ENCODE assay signal across 10 mouse cellular contexts in the genomic region with DNA sequence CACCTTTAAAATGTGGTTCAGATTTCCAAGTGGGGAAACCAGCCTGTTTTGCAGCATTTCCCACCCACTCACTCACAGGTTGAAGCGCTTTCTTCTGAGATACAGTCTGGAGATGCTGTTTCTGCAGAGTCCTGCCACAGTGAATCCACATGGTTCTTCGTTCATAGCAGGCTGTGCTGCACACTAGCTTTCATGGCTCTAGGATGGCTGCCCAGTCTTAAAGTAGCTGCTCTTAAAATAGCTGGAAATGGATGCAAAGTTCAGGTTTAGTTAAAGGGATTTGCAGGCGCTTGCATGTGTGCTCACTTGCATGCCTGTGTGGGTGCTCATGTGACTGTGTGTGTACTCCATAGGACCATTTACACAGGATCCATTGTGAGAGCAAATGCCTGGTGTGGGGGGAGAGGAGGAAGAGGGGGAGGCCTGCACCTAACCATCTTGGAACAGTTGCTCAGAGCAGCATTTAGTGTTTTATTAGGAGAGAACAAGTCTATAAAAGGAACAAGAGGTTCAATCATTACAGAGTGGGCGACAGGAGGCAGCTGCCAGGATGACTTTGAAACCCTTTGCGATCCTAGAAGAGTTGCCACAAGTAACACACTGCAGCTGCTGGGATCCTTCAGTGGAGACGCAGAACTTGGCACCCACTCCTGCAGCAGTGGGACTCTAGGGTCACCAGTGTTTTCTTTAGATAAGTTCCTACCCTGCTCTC.
A peak's percentile ranks its signal among the peaks of the same experiment; 100 is the strongest.
DNase-seq lines count a peak whose midpoint lies in the region; ATAC-seq and TF ChIP-seq lines count a peak whose summit lies in the region.
"Had no signal": no experiment of that assay in that cellular context is flagged by ENCODE, and none has a peak within 500 bp of the region (broad histone marks: within the 10 kb centered on the region; RNA-seq: fewer than 3 reads in every experiment).

No protein-coding gene starts in this region.

- ATAC-seq in intestine, embryonic 15.5 days, result no peak
- no peak for ATAC-seq in intestine, embryonic 16.5 days
- ATAC-seq in hindbrain, postnatal 0 days, result no peak
- no peak for ATAC-seq in midbrain, embryonic 15.5 days (replicated peaks)
- no peak for ATAC-seq in megakaryocyte, adult 5-6 weeks (ENCODE audit: poor library complexity, severe bottlenecking)
- ATAC-seq: midbrain, embryonic 13.5 days had no signal

- H3K9ac ChIP-seq in intestine, embryonic 15.5 days, result no peak overlapping the region
- H3K9ac ChIP-seq in intestine, embryonic 16.5 days (ENCODE audit: low read depth, low read length), result no peak overlapping the region
- H3K9ac ChIP-seq in hindbrain, postnatal 0 days (replicated peaks; ENCODE audit: low read length), result no peak overlapping the region
- no peak overlapping the region for H3K9ac ChIP-seq in midbrain, embryonic 15.5 days
- H3K9ac ChIP-seq: midbrain, embryonic 13.5 days had no signal

- 48% methylated on average over 6 of the region's 6 CpGs for WGBS in intestine, embryonic 15.5 days
- WGBS in intestine, embryonic 16.5 days, result 45% methylated on average over 6 of the region's 6 CpGs
- 59% methylated on average over 6 of the region's 6 CpGs for WGBS in embryonic facial prominence, embryonic 10.5 days
- WGBS in hindbrain, postnatal 0 days, result 48% methylated on average over 6 of the region's 6 CpGs
- WGBS in midbrain, embryonic 15.5 days, result 57% methylated on average over 6 of the region's 6 CpGs

- 0 out of 2 replicates have a peak overlapping the region, but pooled peaks have one; percentile 48 for H3K27ac ChIP-seq in intestine, embryonic 15.5 days
- H3K27ac ChIP-seq in intestine, embryonic 16.5 days (ENCODE audit: low read length), result no peak overlapping the region
- H3K27ac ChIP-seq in embryonic facial prominence, embryonic 10.5 days (replicated peaks), result peak overlapping the region; percentile 27
- H3K27ac ChIP-seq in hindbrain, postnatal 0 days, result no peak overlapping the region
- no peak overlapping the region for H3K27ac ChIP-seq in midbrain, embryonic 15.5 days
- H3K27ac ChIP-seq: midbrain, embryonic 13.5 days had no signal

- H3K4me3 ChIP-seq in intestine, embryonic 15.5 days (replicated peaks), result no peak overlapping the region
- no peak overlapping the region for H3K4me3 ChIP-seq in intestine, embryonic 16.5 days (ENCODE audit: low read length)
- H3K4me3 ChIP-seq in embryonic facial prominence, embryonic 10.5 days, result no peak overlapping the region
- no peak overlapping the region for H3K4me3 ChIP-seq in hindbrain, postnatal 0 days (ENCODE audit: low read length)
- no peak overlapping the region for H3K4me3 ChIP-seq in midbrain, embryonic 15.5 days
- H3K4me3 ChIP-seq: midbrain, embryonic 13.5 days had no signal

- peaks cover 13% of the 10 kb centered on the region for H3K4me1 ChIP-seq in intestine, embryonic 15.5 days (replicated peaks)
- peaks cover 14% of the 10 kb centered on the region for H3K4me1 ChIP-seq in intestine, embryonic 16.5 days (ENCODE audit: control insufficient read depth, insufficient read depth, low read length)
- peaks cover 68% of the 10 kb centered on the region for H3K4me1 ChIP-seq in embryonic facial prominence, embryonic 10.5 days
- 0 out of 2 replicates have a peak, but pooled peaks cover 2% of the 10 kb centered on the region for H3K4me1 ChIP-seq in hindbrain, postnatal 0 days (ENCODE audit: insufficient read depth, low read length)
- H3K4me1 ChIP-seq in midbrain, embryonic 15.5 days, result peaks cover 4% of the 10 kb centered on the region; the same call in 1 of the 2 replicates

- no peaks in the 10 kb centered on the region for H3K27me3 ChIP-seq in intestine, embryonic 15.5 days (replicated peaks)
- H3K27me3 ChIP-seq in intestine, embryonic 16.5 days (replicated peaks; ENCODE audit: control insufficient read depth, insufficient read depth, low read length), result 0 out of 2 replicates have a peak, but pooled peaks cover 3% of the 10 kb centered on the region
- H3K27me3 ChIP-seq in embryonic facial prominence, embryonic 10.5 days (replicated peaks; ENCODE audit: low read depth, poor library complexity, severe bottlenecking), result peaks cover 72% of the 10 kb centered on the region
- no peaks in the 10 kb centered on the region for H3K27me3 ChIP-seq in hindbrain, postnatal 0 days (ENCODE audit: insufficient read depth, low read length)
- no peaks in the 10 kb centered on the region for H3K27me3 ChIP-seq in midbrain, embryonic 15.5 days (replicated peaks)

- no peak overlapping the region for H3K4me2 ChIP-seq in intestine, embryonic 15.5 days (replicated peaks)
- no peak overlapping the region for H3K4me2 ChIP-seq in intestine, embryonic 16.5 days (ENCODE audit: low read depth, low read length)
- no peak overlapping the region for H3K4me2 ChIP-seq in hindbrain, postnatal 0 days (ENCODE audit: low read depth, low read length)
- H3K4me2 ChIP-seq in midbrain, embryonic 15.5 days, result no peak overlapping the region
- H3K4me2 ChIP-seq: midbrain, embryonic 13.5 days had no signal

- no peak for TF ChIP-seq CTCF in hindbrain, postnatal 0 days (IDR thresholded peaks at IDR 0.05; ENCODE audit: low read depth)

- no peaks in the 10 kb centered on the region for H3K9me3 ChIP-seq in intestine, embryonic 15.5 days
- no peaks in the 10 kb centered on the region for H3K9me3 ChIP-seq in intestine, embryonic 16.5 days (ENCODE audit: control insufficient read depth, low read length)
- H3K9me3 ChIP-seq in embryonic facial prominence, embryonic 10.5 days, result no peaks in the 10 kb centered on the region
- H3K9me3 ChIP-seq in hindbrain, postnatal 0 days (ENCODE audit: low read length), result no peaks in the 10 kb centered on the region
- no peaks in the 10 kb centered on the region for H3K9me3 ChIP-seq in midbrain, embryonic 15.5 days
- H3K9me3 ChIP-seq: midbrain, embryonic 13.5 days had no signal

- no peak for DNase-seq in embryonic facial prominence, embryonic 10.5 days (ENCODE audit: low spot score)
- DNase-seq in heart, postnatal 4 days, result peak; percentile 38
- DNase-seq in lung, postnatal 25 days (ENCODE audit: low spot score), result peak; percentile 48
- DNase-seq in hindbrain, postnatal 0 days (ENCODE audit: low spot score), result no peak
- DNase-seq: adrenal gland, postnatal 14 days had no signal

- H3K36me3 ChIP-seq in intestine, embryonic 15.5 days, result no peaks in the 10 kb centered on the region
- H3K36me3 ChIP-seq in intestine, embryonic 16.5 days (ENCODE audit: control insufficient read depth, insufficient read depth, low read length), result no peaks in the 10 kb centered on the region
- no peaks in the 10 kb centered on the region for H3K36me3 ChIP-seq in embryonic facial prominence, embryonic 10.5 days (replicated peaks)
- H3K36me3 ChIP-seq in hindbrain, postnatal 0 days (ENCODE audit: insufficient read depth, low read length), result no peaks in the 10 kb centered on the region
- no peaks in the 10 kb centered on the region for H3K36me3 ChIP-seq in midbrain, embryonic 15.5 days (replicated peaks)
- H3K36me3 ChIP-seq: midbrain, embryonic 13.5 days had no signal

Comparison
In these comparisons a context has a peak if more than half of its experiments do, and no peak if none do; other contexts are left out.
1. H3K27ac ChIP-seq: peak in intestine, embryonic 15.5 days (single experiment) and embryonic facial prominence, embryonic 10.5 days (single experiment); none in intestine, embryonic 16.5 days (single experiment), hindbrain, postnatal 0 days (single experiment) and midbrain, embryonic 15.5 days (single experiment).
2. DNase-seq: peak in heart, postnatal 4 days (single experiment) and lung, postnatal 25 days (single experiment); none in embryonic facial prominence, embryonic 10.5 days (single experiment) and hindbrain, postnatal 0 days (single experiment).